Mouse (Mus musculus) CH12.LX (cell line): ENCODE measurements around the gene Htr6.

Experiments
- CHD1 ChIP-seq: IDR thresholded peaks from 2 replicates; pipeline ENCODE4 v1.6.1; 2012; ENCODE audit warnings: low read depth, low read length, improper control_type of control experiment, inconsistent platforms
- CTCF ChIP-seq, 2 experiments: IDR thresholded peaks in 1 of 2; conservative IDR thresholded peaks in 1 of 2; 2 replicates each; pipeline ENCODE4 v1.5.1; 2011 to 2012; ENCODE audit warnings: low read depth in 2 of 2, low read length in 2 of 2, improper control_type of control experiment in 1 of 2, inconsistent platforms in 1 of 2, mild to moderate bottlenecking in 1 of 2, moderate library complexity in 1 of 2
- EP300 ChIP-seq: IDR thresholded peaks from 2 replicates; pipeline ENCODE4 v1.6.1; 2011; ENCODE audit warnings: low read length, improper control_type of control experiment
- HCFC1 ChIP-seq: IDR thresholded peaks from 2 replicates; pipeline ENCODE4 v1.6.1; 2012; ENCODE audit warnings: low read depth, mild to moderate bottlenecking, inconsistent platforms, low read length, improper control_type of control experiment
- JUND ChIP-seq: conservative IDR thresholded peaks from 2 replicates; pipeline ENCODE4 v1.6.1; 2011; ENCODE audit warnings: low read depth, low read length, improper control_type of control experiment
- NELFE ChIP-seq: IDR thresholded peaks from 2 replicates; pipeline ENCODE4 v1.6.1; 2011; ENCODE audit warnings: low read depth, low read length, improper control_type of control experiment
- POLR2A ChIP-seq: IDR thresholded peaks from 2 replicates; pipeline ENCODE4 v1.6.1; 2011; ENCODE audit warnings: low read depth, mild to moderate bottlenecking, improper control_type of control experiment, low read length
- SMC3 ChIP-seq: IDR thresholded peaks from 2 replicates; pipeline ENCODE4 v1.6.1; 2011; ENCODE audit warnings: low read depth, low read length, improper control_type of control experiment
- USF1 ChIP-seq: IDR thresholded peaks from 2 replicates; pipeline ENCODE4 v1.6.1; 2014; ENCODE audit warnings: low read depth, mild to moderate bottlenecking, inconsistent platforms, low read length, improper control_type of control experiment
- ZC3H11A ChIP-seq: IDR thresholded peaks from 2 replicates; pipeline ENCODE4 v1.6.1; 2012; ENCODE audit warnings: low read depth, mild to moderate bottlenecking, inconsistent platforms, low read length, improper control_type of control experiment
- ZKSCAN1 ChIP-seq: IDR thresholded peaks from 2 replicates; pipeline ENCODE4 v1.6.1; 2012; ENCODE audit warnings: low read depth, inconsistent platforms, low read length, improper control_type of control experiment, borderline replicate concordance

DNA sequence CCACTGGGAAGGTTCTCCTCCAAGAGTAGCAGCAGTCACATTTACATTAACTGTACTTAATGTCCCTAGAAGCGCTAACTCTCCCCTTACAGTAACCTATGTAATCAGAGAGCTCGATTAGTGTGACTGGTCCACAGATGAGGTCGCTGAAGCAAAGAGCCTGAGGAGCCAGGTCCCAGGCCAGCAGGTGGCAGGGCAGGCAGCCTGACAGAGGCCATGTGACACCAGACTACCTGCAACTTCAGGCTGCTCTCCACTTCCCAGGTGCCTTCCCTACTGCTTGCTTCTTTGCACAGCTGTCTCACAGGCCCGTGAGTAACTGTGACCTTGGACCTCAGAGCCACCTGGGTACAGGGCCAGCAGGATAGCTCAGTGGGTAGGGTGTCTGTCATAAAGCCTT, 40.8 kb downstream of the Htr6 start:
- no peak for TF ChIP-seq EP300
- TF ChIP-seq USF1 = no peak
- no peak for TF ChIP-seq HCFC1
- 0 out of 4 replicates have a peak, but pooled peaks of 1 of the 2 experiments have one; percentile 14 for TF ChIP-seq CTCF (conservative IDR thresholded peaks at IDR 0.05 in 1 of 2, IDR thresholded peaks at IDR 0.05 in 1 of 2; ENCODE audit: low read depth in 2 of 2, low read length in 2 of 2)
- TF ChIP-seq CHD1 = no peak
- TF ChIP-seq POLR2A = no peak
- no peak for TF ChIP-seq JUND
- no peak for TF ChIP-seq NELFE
- TF ChIP-seq ZC3H11A = no peak
- no peak for TF ChIP-seq ZKSCAN1
- TF ChIP-seq SMC3 = no peak
